Mouse (Mus musculus): ENCODE results near the gene Gm28845.
A peak's percentile ranks its signal among the peaks of the same experiment; 100 is the strongest.

Gm28845 gene

DNA sequence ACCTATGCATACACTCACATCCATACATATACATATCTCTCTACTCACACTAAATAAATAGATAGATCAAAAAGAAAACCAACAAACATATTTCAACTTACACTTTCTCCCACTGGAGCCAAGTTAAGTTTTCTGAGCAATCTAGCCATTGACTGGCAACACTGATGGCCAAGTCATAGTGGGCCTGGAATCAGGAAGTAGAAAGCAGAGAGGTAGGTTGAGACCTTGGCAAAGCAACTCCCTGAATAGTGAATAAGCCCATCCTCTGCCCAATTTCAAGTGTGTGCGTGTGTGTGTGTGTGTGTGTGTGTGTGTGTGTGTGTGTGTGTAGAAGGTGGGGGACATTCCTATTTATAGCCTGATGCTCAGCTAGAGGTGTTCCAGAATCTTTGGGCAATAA is at the start of gene Gm28845:
Gene Gm28845, minus strand, starts transcription at position 121 of the 400 bp plus-strand sequence.
- no peak for DNase-seq (ENCODE audit: low read depth)

GRCm38 (mm10) chr1:65167496-65167895 is 48.1 kb upstream of the Gm28845 start:
- no peak for DNase-seq (ENCODE audit: low read depth)

- DNase-seq (ENCODE audit: low read depth): no peak
These were observed 42.9 kb upstream of the Gm28845 start for GRCm38 (mm10) chr1:65162210-65162609.

DNA sequence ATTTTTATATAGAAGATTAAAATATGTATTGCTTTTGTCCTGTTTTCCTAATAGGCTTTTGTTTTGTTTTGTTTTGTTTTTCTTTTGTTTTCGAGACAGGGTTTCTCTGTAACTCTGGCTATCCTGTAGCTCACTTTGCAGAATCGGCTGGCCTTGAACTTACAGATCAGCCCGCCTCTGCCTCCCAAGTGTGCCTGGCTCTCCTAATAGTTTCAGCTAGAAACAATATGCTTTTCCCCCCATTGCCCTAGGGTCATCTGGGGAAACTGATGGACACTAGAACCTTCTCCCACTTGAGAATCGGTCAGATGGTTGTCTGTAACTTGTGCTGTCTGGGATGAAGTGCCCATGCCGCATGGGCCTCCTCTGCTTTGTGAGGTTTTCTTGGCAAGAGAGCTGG is 36.8 kb upstream of the Gm28845 start:
- DNase-seq (ENCODE audit: low read depth): no peak

- DNase-seq (ENCODE audit: low read depth): no peak
These were observed 35.5 kb upstream of the Gm28845 start for GRCm38 (mm10) chr1:65154814-65155213.

DNA sequence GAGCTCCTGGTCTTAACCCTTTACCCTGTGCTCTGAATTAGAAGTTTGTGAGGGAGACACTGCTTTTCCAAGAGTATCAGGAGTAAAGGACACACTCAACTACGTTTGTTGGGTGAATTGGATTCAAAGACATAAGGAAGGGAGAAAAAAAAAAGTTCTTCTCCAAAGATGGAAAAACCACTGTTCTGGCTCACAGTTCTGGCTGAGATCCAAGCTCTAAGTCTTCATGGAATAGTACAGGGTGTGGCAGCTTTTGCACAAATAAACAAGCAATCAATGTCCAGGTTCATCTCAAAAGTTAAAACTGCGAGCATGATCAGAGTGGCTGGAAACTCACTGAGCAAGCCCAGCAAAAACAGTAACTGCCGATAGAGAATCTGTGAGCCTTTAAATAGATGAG is 28.6 kb upstream of the Gm28845 start:
- DNase-seq (ENCODE audit: low read depth): no peak

DNA sequence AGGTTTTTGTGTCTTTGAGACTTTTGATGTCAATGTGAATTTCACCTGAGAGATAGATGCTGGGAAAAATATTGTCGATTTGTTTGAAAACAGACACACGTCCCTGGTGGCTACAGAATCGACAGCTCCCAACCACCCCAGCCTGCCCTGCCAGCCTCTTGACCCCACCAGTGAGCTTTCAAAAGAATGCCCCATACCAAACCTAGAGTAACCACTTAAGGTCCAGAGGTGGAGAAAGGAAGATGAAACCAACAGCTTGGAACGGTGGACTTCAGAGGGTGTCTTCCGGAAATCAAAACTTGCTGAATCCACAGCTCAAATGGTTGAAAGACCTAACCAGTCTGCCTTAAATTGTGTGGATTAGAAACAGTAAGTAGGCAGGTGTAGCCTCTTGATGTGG is 28.0 kb upstream of the Gm28845 start:
- DNase-seq (ENCODE audit: low read depth): no peak

- DNase-seq (ENCODE audit: low read depth): no peak
These were observed 27.2 kb upstream of the Gm28845 start for GRCm38 (mm10) chr1:65146601-65147000.

DNA sequence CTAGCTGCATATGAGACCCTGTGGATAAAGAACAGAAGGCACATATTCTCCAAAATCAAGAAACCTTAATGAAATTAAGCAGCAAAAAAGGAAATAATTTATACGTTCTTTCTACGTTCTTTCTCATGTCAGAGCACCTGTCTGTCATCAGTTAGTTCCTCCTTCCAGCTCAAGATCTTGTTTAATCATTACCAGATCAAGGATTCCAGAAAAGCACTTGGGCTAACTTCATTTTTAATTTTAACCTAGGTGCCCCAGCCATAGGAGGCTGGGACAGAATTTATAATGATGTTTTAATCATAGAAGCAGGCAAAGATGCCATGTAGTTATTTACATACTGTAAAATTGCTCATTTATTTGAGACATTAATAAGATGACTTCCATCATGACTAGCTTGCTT is 25.4 kb upstream of the Gm28845 start:
- no peak for DNase-seq (ENCODE audit: low read depth)

DNA sequence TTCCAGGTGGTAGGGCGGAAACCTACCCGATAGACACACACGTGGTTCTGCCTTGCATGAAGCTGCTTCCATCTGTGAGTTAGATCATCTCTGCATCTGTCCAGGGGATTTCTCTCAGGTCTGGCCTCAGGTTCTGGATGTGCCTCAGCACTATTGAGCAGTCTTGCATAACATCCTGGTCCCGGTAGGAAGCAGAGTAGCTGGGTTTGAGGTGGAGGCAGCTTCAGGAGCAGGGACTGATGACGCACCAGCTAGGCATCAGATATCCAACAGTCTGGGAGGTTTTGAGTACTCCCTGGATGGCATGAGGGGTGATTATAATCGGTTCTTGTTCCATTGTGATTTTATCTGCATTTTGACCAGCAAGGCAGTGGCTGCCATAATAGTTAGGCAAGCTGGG is 18.2 kb upstream of the Gm28845 start:
- no peak for DNase-seq (ENCODE audit: low read depth)

- DNase-seq (ENCODE audit: low read depth): no peak
These were observed 13.5 kb upstream of the Gm28845 start for GRCm38 (mm10) chr1:65132833-65133232.

- no peak for DNase-seq (ENCODE audit: low read depth)
These were observed 12.3 kb upstream of the Gm28845 start for GRCm38 (mm10) chr1:65131671-65132070.

DNA sequence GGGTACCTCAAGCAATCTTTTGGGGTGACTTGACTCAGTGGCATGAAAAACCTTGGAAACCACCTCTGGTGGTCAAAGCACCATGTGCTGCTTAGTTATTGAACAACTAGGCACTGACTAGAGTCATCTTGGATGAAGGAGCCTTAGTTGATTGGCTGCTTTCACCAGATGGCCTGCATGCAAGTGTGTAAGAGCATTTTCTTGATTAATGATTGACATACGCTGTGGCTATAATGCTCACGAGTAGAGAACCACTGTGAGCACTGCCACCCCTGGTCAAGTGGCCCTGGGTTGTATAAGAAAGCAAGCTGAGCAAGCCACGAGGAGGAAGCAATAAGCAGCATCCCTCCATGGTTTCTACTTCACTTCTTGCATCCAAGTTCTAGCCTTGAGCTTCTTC is 10.9 kb upstream of the Gm28845 start:
- no peak for DNase-seq (ENCODE audit: low read depth)

- no peak for DNase-seq (ENCODE audit: low read depth)
These were observed 10.3 kb upstream of the Gm28845 start for GRCm38 (mm10) chr1:65129634-65130180.

DNA sequence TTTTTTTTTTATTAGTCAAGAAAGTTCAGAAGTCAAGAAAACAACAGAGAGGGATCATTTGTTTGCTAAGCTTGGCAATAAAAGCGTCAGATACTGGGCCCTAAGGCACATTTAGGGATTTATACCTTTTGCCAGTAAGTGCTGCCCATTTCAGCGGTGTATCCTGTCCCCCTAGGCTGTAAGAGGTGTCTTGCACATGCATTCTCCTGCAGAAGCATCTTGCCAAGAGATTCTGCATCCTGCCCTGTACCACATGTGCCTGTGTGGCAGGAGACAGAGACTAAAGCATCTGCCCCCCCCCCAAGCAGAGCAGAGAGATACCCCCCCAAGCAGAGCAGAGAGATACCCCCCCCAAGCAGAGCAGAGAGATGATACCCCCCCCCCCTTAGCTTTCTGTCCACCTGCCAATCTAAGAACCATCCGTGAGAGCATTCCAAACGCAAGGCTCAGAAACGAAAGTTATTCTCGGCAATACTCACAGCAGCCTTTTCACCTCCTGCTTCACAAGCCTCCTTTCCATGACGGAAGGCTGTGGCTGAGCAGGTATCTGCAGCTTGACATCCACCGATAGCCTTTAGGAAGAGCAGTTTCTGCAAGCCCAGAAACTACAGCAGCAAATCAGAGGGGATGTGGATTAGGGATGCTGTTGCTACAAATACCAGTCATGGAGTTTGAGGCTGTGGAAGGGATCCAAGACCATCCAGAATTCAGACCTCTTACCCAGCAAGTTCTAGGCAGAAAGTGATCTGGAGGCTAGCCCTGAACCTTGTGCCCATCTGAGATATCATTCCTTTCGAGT is 3.4 kb upstream of the Gm28845 start, which contains the start of gene D630023F18Rik:
Gene D630023F18Rik, minus strand, starts transcription at position 641 of the 799 bp plus-strand sequence.
- no peak for DNase-seq (ENCODE audit: low read depth)

DNA sequence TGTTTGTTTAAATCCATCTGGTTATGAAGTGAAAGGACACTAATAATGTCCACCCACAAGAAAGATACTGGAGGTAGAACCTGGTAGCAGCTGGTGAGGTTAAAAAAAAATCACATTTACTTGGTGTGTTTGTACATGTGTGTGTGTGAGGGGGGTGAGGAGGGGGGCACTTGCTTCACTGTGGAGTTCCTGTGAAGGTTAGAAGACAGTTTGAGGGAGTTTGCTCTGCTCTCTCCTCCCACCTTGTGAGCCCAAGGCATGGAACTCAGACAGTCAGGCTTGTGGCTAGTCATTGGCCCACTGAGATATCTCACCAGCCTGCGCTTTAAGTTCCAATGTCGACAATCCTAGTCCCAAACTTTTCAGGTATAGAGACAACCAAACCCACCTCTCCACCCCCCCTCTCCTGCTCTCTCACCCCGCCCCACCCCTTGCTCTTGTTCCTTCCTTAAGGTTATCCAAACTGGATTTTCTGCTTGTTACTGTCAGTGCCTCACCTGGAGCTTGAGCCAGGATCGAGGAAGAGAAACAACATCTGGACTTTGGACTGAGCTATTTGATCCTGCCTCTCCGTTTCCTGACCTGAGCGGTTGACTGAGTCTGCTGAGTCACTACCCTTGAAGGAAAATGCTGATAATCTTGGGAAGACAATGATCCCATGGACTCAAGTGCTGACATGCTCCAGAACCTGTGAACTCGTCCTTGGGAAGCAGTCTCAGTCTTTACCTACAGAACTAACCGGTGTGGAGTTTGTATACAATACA is 1.0 kb downstream of the Gm28845 start:
- no peak for DNase-seq (ENCODE audit: low read depth)

DNA sequence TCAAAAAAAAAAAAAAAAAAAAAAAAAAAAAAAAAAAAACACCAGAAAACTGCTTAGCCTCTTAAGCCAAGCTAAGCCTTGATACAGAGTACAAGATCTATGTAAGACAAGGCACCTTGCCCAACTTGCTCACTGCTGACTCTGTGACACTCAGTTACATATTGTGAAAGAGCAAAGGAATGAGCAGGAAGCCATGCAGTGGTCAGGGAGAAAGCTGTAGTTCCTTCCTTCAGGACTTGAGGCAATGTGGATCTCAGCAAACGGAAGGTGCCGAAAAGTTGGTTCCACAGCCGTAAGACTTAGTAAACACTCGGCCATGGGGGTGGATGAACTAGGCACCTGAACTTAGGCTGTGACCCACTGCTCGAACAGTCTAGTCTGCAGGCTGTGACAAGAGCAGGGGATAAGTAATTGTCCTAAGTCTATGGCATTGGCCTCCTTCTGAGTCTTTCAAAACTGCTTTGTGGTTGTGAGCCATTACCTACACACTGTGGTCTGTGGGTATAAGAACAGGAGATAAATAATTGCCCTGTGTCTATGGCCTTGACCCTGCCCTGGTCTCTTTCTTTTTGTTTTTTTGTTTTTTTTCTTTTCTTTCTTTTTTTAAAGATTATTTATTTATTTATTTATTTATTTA is 5.7 kb downstream of the Gm28845 start:
- no peak for DNase-seq (ENCODE audit: low read depth)

DNA sequence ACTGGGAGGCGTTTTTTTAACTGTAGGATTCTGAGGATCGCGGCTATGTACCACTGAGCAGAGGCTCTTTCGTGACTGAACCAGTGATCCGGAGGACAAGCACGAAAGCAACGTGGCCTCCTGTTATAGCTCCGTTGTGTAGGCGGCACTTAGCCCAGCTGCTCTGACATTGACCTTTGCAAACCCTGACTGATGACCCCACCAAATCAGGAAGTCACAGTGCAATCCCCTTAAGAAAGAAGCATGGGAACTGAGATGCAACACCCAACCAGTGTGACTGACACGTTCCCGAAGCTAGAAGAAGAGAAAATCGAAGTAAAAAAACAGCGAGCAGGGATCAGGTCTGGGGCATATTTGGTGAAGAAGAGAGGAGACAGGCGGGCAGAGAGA is 6.6 kb downstream of the Gm28845 start:
- no peak for DNase-seq (ENCODE audit: low read depth)

GRCm38 (mm10) chr1:65112031-65112806 is 7.1 kb downstream of the Gm28845 start:
- peak; percentile 66 for DNase-seq (ENCODE audit: low read depth)

DNA sequence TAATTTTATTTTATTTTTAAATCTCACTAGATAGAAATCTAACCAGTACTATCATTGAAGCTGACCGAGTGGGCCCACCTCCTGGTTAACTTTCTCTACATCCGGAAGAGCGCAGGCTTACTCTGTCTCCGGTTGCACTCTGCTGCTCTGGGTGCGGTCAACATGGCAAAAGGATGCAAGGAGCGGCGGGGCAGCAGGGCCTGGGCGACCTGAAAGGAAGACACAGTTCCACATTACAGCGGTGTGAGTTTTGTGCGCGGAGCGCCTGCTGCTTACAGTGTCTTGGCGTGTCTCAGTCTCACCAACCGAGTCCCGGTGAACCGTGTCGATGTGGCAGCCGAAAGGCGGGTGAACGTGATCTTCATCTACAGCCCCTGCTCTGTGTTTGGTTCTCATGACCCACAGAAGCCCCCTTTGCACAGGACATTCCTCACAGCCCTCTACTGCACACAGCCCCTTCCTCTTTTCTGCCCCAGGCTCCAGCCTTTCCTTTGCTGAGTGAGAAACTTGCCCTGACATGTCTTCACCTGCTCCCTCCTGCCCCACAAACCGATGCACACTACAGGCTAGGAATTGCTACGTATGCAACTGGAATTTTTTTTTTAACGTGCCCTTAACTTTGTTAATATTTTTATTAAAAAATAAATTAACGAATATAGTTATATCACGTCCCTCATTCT is 9.5 kb downstream of the Gm28845 start:
- no peak for DNase-seq (ENCODE audit: low read depth)

DNA sequence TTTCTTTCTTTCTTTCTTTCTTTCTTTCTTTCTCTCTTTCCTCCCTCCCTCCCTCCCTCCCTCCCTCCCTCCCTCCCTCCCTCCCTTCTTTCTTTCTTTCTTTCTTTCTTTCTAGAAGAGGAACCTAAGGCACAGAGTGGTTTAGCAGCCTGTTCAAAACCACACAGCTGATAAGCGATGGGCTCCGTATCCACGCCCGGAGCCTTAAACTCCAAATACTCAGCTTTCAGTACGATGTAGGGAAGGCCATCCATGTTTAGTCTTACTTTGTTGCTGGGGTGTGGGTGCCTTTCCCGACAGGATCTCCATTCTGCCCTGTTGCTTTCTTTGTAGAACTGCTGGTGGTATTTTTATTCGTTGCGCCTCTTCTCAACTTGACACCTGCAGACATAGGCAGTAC is 10.2 kb downstream of the Gm28845 start:
- DNase-seq (ENCODE audit: low read depth): no peak

Measured in c-Kit-positive CD71-positive TER-119-negative erythroid progenitor cells, embryonic 14.5 days (primary cell).